Mouse (Mus musculus): ENCODE results near the gene Arhgap19.
"Not testable (repeated sequence)": the region's sequence is repeated elsewhere in the genome, so short reads cannot be mapped to it uniquely, and the experiment has no call there.

DNA sequence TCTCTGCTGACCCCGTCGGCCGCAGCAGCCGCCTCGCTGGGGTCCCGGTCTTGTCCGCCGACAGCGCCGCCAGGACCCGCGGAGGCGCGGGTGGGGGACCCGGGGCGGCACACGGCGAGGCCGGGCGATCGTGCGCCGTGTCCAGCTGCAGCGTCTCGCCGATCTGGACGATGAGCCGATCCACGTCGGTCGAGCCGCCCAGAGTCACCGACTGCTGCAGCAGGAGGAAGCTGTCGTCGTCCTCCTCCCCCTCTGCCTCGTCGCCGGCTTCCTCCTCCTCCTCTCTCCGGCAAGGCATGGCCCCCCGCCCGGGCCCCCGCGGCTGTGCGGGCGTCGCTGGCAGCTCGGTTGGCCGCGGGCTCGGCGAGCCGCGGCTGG, 45.8 kb upstream of the Arhgap19 start:
- not testable (repeated sequence) for TF ChIP-seq POLR2A (IDR thresholded peaks at IDR 0.05; ENCODE audit: low read depth, low read length); CTCF (IDR thresholded peaks at IDR 0.05; ENCODE audit: extremely low read depth, insufficient read length, insufficient replicate concordance, low read depth, low read length)

Measured in small intestine, adult 2 months (tissue).